Mouse (Mus musculus) limb, embryonic 11.5 days (tissue): ENCODE results near the gene Ssbp4. TPM values are rescaled to one million over a fixed set of nuclear protein-coding genes. Genes with fewer than 3 reads are reported as not detected.
A peak's percentile ranks its signal among the peaks of the same experiment; 100 is the strongest.

Experiments used
- ATAC-seq: fragments of 200-750 bp; cut with Nextera tagmentation; 2 replicates; pipeline ENCODE4 v1.8.0; 2017; ENCODE audit warnings: low read depth; ENCODE audit not compliant: insufficient number of reproducible peaks, low FRiP score, low TSS enrichment
- DNase-seq: peaks from one replicate; pipeline ENCODE4 v3.0.0-alpha.2; 2015; ENCODE audit warnings: low spot score
- H3K27ac ChIP-seq: fragments of 300-500 bp; sonication (generic); replicated peaks from 2 replicates; pipeline ENCODE4 v1.5.1; 2014; ENCODE audit warnings: low read depth, mild to moderate bottlenecking, low read length
- H3K27me3 ChIP-seq: fragments of 300-500 bp; sonication (generic); 2 replicates; pipeline ENCODE4 v1.6.1; 2014; ENCODE audit warnings: mild to moderate bottlenecking, low read length, mixed read lengths; ENCODE audit not compliant: control insufficient read depth, insufficient read depth
- H3K36me3 ChIP-seq: fragments of 300-500 bp; sonication (generic); 2 replicates; pipeline ENCODE4 v1.6.1; 2014; ENCODE audit warnings: mild to moderate bottlenecking, low read length, moderate library complexity, mixed read lengths; ENCODE audit not compliant: control insufficient read depth, insufficient read depth
- H3K4me1 ChIP-seq: fragments of 300-500 bp; sonication (generic); 2 replicates; pipeline ENCODE4 v1.6.1; 2014; ENCODE audit warnings: low read length, mixed read lengths; ENCODE audit not compliant: control insufficient read depth, insufficient read depth
- H3K4me2 ChIP-seq: fragments of 300-500 bp; sonication (generic); 2 replicates; pipeline ENCODE4 v1.6.1; 2014; ENCODE audit warnings: low read depth, mild to moderate bottlenecking, moderate library complexity; ENCODE audit not compliant: severe bottlenecking
- H3K4me3 ChIP-seq: fragments of 300-500 bp; sonication (generic); 2 replicates; pipeline ENCODE4 v1.5.1; 2014; ENCODE audit warnings: low read depth, low read length
- H3K9ac ChIP-seq: fragments of 300-500 bp; sonication (generic); 2 replicates; pipeline ENCODE4 v1.6.1; 2014; ENCODE audit warnings: mild to moderate bottlenecking, low read length
- H3K9me3 ChIP-seq: fragments of 300-500 bp; sonication (generic); 2 replicates; pipeline ENCODE4 v1.6.1; 2016; ENCODE audit warnings: low read length; ENCODE audit not compliant: control insufficient read depth
- WGBS: fragments of 180-500 bp; shearing (Covaris S2); extraction: QIAGEN DNeasy Blood & Tissue Kit; methylation state at CpG from one replicate; pipeline ENCODE4 v1.1.7; 2014; 5-methylcytosine and 5-hydroxymethylcytosine counted together
- polyA plus RNA-seq: library from polyadenylated mRNA; unstranded; fragments of >200 nt; fragmentation: Nextera tagmentation; extraction: Ambion mirVana; gene quantifications from 2 replicates; pipeline ENCODE4 v1.2.1, GENCODE M21; 2014

Ssbp4 gene
- polyA plus RNA-seq, 1 experiment from 2014 or later = 177 TPM

DNA sequence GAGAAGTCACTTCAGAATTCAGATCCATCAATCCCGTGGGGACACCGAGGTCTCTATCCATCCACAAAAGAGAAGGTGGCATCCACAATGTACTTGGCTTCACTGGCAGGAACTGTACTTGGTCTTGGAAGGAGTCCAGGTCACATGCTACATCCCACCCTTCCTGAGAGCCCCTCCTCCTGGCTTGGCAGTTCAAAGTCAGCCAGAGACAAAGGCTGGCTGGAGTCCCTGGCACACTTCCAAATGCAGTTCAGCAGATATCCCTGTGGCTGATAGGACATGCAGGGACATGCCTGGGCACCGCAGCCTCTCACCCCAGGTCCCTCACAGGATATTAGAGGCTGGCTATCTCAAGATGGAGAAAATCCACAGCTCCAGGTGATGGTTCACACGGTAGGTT, 40.7 kb upstream of the Ssbp4 start:
- no peak overlapping the region for H3K9ac ChIP-seq
- 83% methylated on average over 4 of the region's 4 CpGs for WGBS
- no peak overlapping the region for H3K4me3 ChIP-seq
- no peak overlapping the region for H3K4me2 ChIP-seq
- DNase-seq (no peak), ATAC-seq (no peak)
- H3K4me1 ChIP-seq = peaks cover 26% of the 10 kb centered on the region
- no peaks in the 10 kb centered on the region for H3K9me3 ChIP-seq
- H3K27ac ChIP-seq = no peak overlapping the region
- peaks cover 4% of the 10 kb centered on the region; the same call in 1 of the 2 replicates for H3K36me3 ChIP-seq
- no peaks in the 10 kb centered on the region for H3K27me3 ChIP-seq

- peaks cover 26% of the 10 kb centered on the region for H3K4me1 ChIP-seq
- no peaks in the 10 kb centered on the region for H3K9me3 ChIP-seq
- no peak overlapping the region for H3K9ac ChIP-seq
- no peak overlapping the region for H3K4me3 ChIP-seq
- DNase-seq (no peak), ATAC-seq (no peak)
- WGBS = 48% methylated on average over 3 of the region's 3 CpGs
- no peak overlapping the region for H3K27ac ChIP-seq
- peaks cover 4% of the 10 kb centered on the region; the same call in 1 of the 2 replicates for H3K36me3 ChIP-seq
- no peaks in the 10 kb centered on the region for H3K27me3 ChIP-seq
- no peak overlapping the region for H3K4me2 ChIP-seq
These were observed 40.2 kb upstream of the Ssbp4 start for GRCm38 (mm10) chr8:70648921-70649320.

- DNase-seq = no peak
- no peak overlapping the region for H3K9ac ChIP-seq
- no peak overlapping the region for H3K4me2 ChIP-seq
- peak overlapping the region; percentile 56; the same call in 1 of the 2 replicates for H3K27ac ChIP-seq
- peaks cover 4% of the 10 kb centered on the region; the same call in 1 of the 2 replicates for H3K36me3 ChIP-seq
- H3K9me3 ChIP-seq = no peaks in the 10 kb centered on the region
- peaks cover 26% of the 10 kb centered on the region for H3K4me1 ChIP-seq
- H3K4me3 ChIP-seq = no peak overlapping the region
- no peaks in the 10 kb centered on the region for H3K27me3 ChIP-seq
- 58% methylated on average over 1 of the region's 1 CpGs for WGBS
- ATAC-seq = no peak
These were observed 39.4 kb upstream of the Ssbp4 start for GRCm38 (mm10) chr8:70648164-70648442.

GRCm38 (mm10) chr8:70647343-70648163, 38.9 kb upstream of the Ssbp4 start:
- ATAC-seq (peak; percentile 48), DNase-seq (peak; percentile 70)
- Histone ChIP-seq H3K4me3 (no peak overlapping the region), H3K4me1 (peaks cover 26% of the 10 kb centered on the region), H3K9ac (peak overlapping the region; percentile 45), H3K4me2 (no peak overlapping the region), H3K27me3 (no peaks in the 10 kb centered on the region), H3K27ac (peak overlapping the region; percentile 56), H3K9me3 (no peaks in the 10 kb centered on the region), H3K36me3 (peaks cover 4% of the 10 kb centered on the region; the same call in 1 of the 2 replicates)
- 35% methylated on average over 8 of the region's 8 CpGs for WGBS

DNA sequence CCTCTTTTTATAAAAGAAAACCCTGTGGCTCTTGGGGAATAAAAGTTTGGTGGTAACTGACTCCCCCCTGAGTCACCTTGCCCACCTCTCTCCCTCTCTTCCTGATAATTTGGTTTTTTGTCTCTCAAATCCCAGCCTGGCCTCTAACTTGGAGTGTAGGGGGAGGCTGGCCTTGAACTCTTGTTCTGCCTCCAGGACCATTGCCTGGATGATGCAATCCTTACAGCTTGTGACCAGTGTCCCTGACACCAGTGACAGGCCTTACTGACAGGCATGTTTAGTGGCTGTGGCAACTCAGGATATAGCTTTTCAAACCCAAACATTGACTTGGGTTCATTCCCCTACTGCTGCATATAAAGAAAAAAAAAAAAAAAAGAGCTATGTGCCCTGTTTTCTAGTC, 38.1 kb upstream of the Ssbp4 start:
- Histone ChIP-seq H3K9me3 (no peaks in the 10 kb centered on the region), H3K27me3 (no peaks in the 10 kb centered on the region), H3K36me3 (peaks cover 4% of the 10 kb centered on the region; the same call in 1 of the 2 replicates), H3K27ac (peak overlapping the region; percentile 56; the same call in 1 of the 2 replicates), H3K4me2 (no peak overlapping the region), H3K9ac (no peak overlapping the region), H3K4me3 (no peak overlapping the region), H3K4me1 (peaks cover 26% of the 10 kb centered on the region)
- DNase-seq (no peak), ATAC-seq (no peak)

DNA sequence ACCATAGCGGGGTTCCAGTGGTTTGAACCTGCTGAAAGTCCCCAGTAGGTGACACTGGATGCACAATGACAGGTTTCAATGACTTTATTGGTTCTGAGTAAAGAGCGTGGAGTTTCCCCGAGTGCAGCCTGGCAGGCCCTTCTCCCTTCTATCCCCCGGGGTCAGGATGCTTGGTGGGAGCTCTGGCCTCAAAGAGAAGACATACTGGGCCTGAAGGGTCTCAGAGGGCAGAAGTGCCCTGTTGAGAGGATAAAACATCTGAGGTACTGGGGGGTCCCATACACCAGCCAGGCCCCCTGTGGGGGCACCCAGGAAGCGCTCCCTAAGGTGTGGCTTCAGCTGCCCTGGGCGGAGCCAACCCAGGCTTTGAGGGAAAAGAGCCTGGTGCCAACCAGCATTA, 37.7 kb upstream of the Ssbp4 start:
- peaks cover 26% of the 10 kb centered on the region for H3K4me1 ChIP-seq
- H3K9ac ChIP-seq = no peak overlapping the region
- WGBS = 74% methylated on average over 6 of the region's 6 CpGs

GRCm38 (mm10) chr8:70645501-70646224, 37.0 kb upstream of the Ssbp4 start:
- Histone ChIP-seq H3K9me3 (no peaks in the 10 kb centered on the region), H3K4me1 (peaks cover 26% of the 10 kb centered on the region), H3K4me2 (no peak overlapping the region), H3K36me3 (0 out of 2 replicates have a peak, but pooled peaks cover 4% of the 10 kb centered on the region), H3K9ac (peak overlapping the region; percentile 22; the same call in 1 of the 2 replicates), H3K4me3 (no peak overlapping the region), H3K27me3 (no peaks in the 10 kb centered on the region), H3K27ac (no peak overlapping the region)
- no peak for DNase-seq
- 67% methylated on average over 17 of the region's 17 CpGs for WGBS
- no peak for ATAC-seq

More for the DNA sequence above, 37.7 kb upstream of the Ssbp4 start:
- no peak for ATAC-seq
- Histone ChIP-seq H3K9me3 (no peaks in the 10 kb centered on the region), H3K27me3 (no peaks in the 10 kb centered on the region), H3K36me3 (peaks cover 4% of the 10 kb centered on the region; the same call in 1 of the 2 replicates), H3K4me2 (no peak overlapping the region), H3K27ac (no peak overlapping the region), H3K4me3 (no peak overlapping the region)
- DNase-seq = no peak

DNA sequence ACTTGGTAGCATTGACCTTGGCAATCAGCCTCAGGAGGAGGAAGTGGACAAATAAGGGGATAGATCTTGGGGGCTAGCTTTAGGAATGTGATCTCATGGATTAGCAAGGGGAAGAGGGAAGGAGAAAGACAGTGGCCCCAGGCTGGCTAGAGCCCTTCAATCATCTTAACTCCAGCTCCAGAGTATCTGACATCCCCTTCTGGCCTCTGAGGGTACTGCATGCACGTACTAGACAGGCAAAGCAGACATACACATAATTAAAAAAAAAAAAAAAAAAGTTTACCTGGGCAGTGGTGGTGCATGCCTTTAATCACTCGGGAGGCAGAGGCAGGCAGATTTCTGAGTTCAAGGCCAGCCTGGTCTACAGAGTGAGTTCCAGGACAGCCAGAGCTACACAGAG, 35.4 kb upstream of the Ssbp4 start:
- Histone ChIP-seq H3K27ac (no peak overlapping the region), H3K36me3 (no peaks in the 10 kb centered on the region), H3K27me3 (no peaks in the 10 kb centered on the region), H3K4me3 (no peak overlapping the region), H3K4me2 (no peak overlapping the region), H3K4me1 (peaks cover 26% of the 10 kb centered on the region), H3K9me3 (no peaks in the 10 kb centered on the region), H3K9ac (no peak overlapping the region)
- ATAC-seq = no peak
- no peak for DNase-seq
- WGBS = 75% methylated on average over 2 of the region's 2 CpGs
